Mouse (Mus musculus) CH12.LX (cell line): Measurements from ENCODE around the gene Plxnb2. TPM values are rescaled to one million over a fixed set of nuclear protein-coding genes. Genes with fewer than 3 reads are reported as not detected.

Source experiments
- DNase-seq: peaks from one replicate; pipeline ENCODE4 v3.0.0-alpha.2; 2013; ENCODE audit errors: extremely low read depth
- H3K27ac ChIP-seq: 2 replicates; pipeline ENCODE4 v1.5.1; 2012; ENCODE audit warnings: low read depth, mild to moderate bottlenecking, control low read depth, moderate library complexity; ENCODE audit not compliant: insufficient read depth
- H3K27me3 ChIP-seq: replicated peaks from 2 replicates; pipeline ENCODE3; 2012; ENCODE audit warnings: inconsistent platforms
- H3K36me3 ChIP-seq, 2 experiments: replicated peaks in 1 of 2; 2 replicates each; pipeline versions ENCODE3 to v1.6.1; 2012; ENCODE audit warnings: inconsistent platforms in 1 of 2, low read length in 1 of 2, mild to moderate bottlenecking in 1 of 2, mixed read lengths in 1 of 2, moderate library complexity in 1 of 2; ENCODE audit not compliant: control insufficient read depth in 1 of 2, insufficient read depth in 1 of 2
- H3K4me1 ChIP-seq, 2 experiments: 2 replicates each; pipeline ENCODE4 v1.6.1; 2012; ENCODE audit warnings: inconsistent platforms in 1 of 2, moderate library complexity in 1 of 2; ENCODE audit not compliant: insufficient read depth in 2 of 2, control insufficient read depth in 1 of 2
- H3K4me2 ChIP-seq: 2 replicates; pipeline ENCODE4 v1.6.1; 2012; ENCODE audit warnings: low read depth, mild to moderate bottlenecking, control low read depth; ENCODE audit not compliant: poor library complexity, insufficient read depth, severe bottlenecking
- H3K4me3 ChIP-seq, 3 experiments: fragments of 150-350 bp in 1 of 3; sonication (generic) in 1 of 3; replicated peaks in 1 of 3; 2 replicates each; pipeline versions ENCODE3 to v1.5.1; 2011 to 2012; ENCODE audit warnings: low read depth in 2 of 3, low read length in 2 of 3, mild to moderate bottlenecking in 2 of 3, moderate library complexity in 2 of 3, control low read depth in 1 of 3, improper control_type of control experiment in 1 of 3, inconsistent platforms in 1 of 3, mixed read lengths in 1 of 3; ENCODE audit not compliant: poor library complexity in 1 of 3
- H3K79me2 ChIP-seq: replicated peaks from 2 replicates; pipeline ENCODE4 v1.6.1; 2012; ENCODE audit warnings: mild to moderate bottlenecking, moderate library complexity; ENCODE audit not compliant: control insufficient read depth, poor library complexity, insufficient read depth, severe bottlenecking; ENCODE audit errors: extremely low read depth
- H3K9ac ChIP-seq: 2 replicates; pipeline ENCODE4 v1.6.1; 2012; ENCODE audit warnings: low read depth, mild to moderate bottlenecking, control low read depth, moderate library complexity; ENCODE audit not compliant: insufficient read depth
- H3K9me3 ChIP-seq: replicated peaks from 2 replicates; pipeline ENCODE3; 2012; ENCODE audit warnings: low read length, inconsistent platforms, mixed read lengths
- BHLHE40 ChIP-seq: IDR thresholded peaks from 2 replicates; pipeline ENCODE4 v1.6.1; 2011; ENCODE audit warnings: mild to moderate bottlenecking, low read depth, low read length, improper control_type of control experiment
- CHD2 ChIP-seq: IDR thresholded peaks from 2 replicates; pipeline ENCODE4 v1.6.1; 2011; ENCODE audit warnings: low read length, improper control_type of control experiment
- E2F4 ChIP-seq: IDR thresholded peaks from 2 replicates; pipeline ENCODE4 v1.6.1; 2011; ENCODE audit warnings: low read depth, low read length, improper control_type of control experiment; ENCODE audit not compliant: insufficient replicate concordance
- ELF1 ChIP-seq: IDR thresholded peaks from 2 replicates; pipeline ENCODE4 v1.6.1; 2014; ENCODE audit warnings: low read depth, mild to moderate bottlenecking, inconsistent platforms, low read length, improper control_type of control experiment
- EP300 ChIP-seq: IDR thresholded peaks from 2 replicates; pipeline ENCODE4 v1.6.1; 2011; ENCODE audit warnings: low read length, improper control_type of control experiment
- HCFC1 ChIP-seq: IDR thresholded peaks from 2 replicates; pipeline ENCODE4 v1.6.1; 2012; ENCODE audit warnings: low read depth, mild to moderate bottlenecking, inconsistent platforms, low read length, improper control_type of control experiment
- JUND ChIP-seq: conservative IDR thresholded peaks from 2 replicates; pipeline ENCODE4 v1.6.1; 2011; ENCODE audit warnings: low read depth, low read length, improper control_type of control experiment
- KAT2A ChIP-seq: IDR thresholded peaks from 2 replicates; pipeline ENCODE4 v1.6.1; 2012; ENCODE audit warnings: low read length, improper control_type of control experiment, inconsistent platforms; ENCODE audit not compliant: insufficient replicate concordance
- MAX ChIP-seq: IDR thresholded peaks from 2 replicates; pipeline ENCODE4 v1.6.1; 2011; ENCODE audit warnings: low read length, improper control_type of control experiment
- MEF2A ChIP-seq: IDR thresholded peaks from 2 replicates; pipeline ENCODE4 v1.6.1; 2014; ENCODE audit warnings: low read depth, mild to moderate bottlenecking, inconsistent platforms, low read length, improper control_type of control experiment, borderline replicate concordance
- MXI1 ChIP-seq: IDR thresholded peaks from 2 replicates; pipeline ENCODE4 v1.6.1; 2011; ENCODE audit warnings: mild to moderate bottlenecking, low read depth, low read length, improper control_type of control experiment
- MYC ChIP-seq: IDR thresholded peaks from 2 replicates; pipeline ENCODE4 v1.6.1; 2011; ENCODE audit warnings: low read depth, mild to moderate bottlenecking, improper control_type of control experiment, low read length
- NRF1 ChIP-seq: IDR thresholded peaks from 2 replicates; pipeline ENCODE4 v1.6.1; 2014; ENCODE audit warnings: low read depth, mild to moderate bottlenecking, inconsistent platforms, low read length, improper control_type of control experiment, moderate library complexity
- POLR2AphosphoS2 ChIP-seq: IDR thresholded peaks from 2 replicates; pipeline ENCODE4 v1.6.1; 2011; ENCODE audit warnings: low read depth, low read length, improper control_type of control experiment
- RAD21 ChIP-seq: IDR thresholded peaks from 2 replicates; pipeline ENCODE4 v1.6.1; 2011; ENCODE audit warnings: low read depth, mild to moderate bottlenecking, low read length, improper control_type of control experiment, moderate library complexity
- SIN3A ChIP-seq: IDR thresholded peaks from 2 replicates; pipeline ENCODE4 v1.6.1; 2012; ENCODE audit warnings: low read length, improper control_type of control experiment, inconsistent platforms
- UBTF ChIP-seq: IDR thresholded peaks from 2 replicates; pipeline ENCODE4 v1.6.1; 2012; ENCODE audit warnings: low read depth, mild to moderate bottlenecking, inconsistent platforms, low read length, improper control_type of control experiment, moderate library complexity
- ZKSCAN1 ChIP-seq: IDR thresholded peaks from 2 replicates; pipeline ENCODE4 v1.6.1; 2012; ENCODE audit warnings: low read depth, inconsistent platforms, low read length, improper control_type of control experiment, borderline replicate concordance
- dilution Hi-C: fragments of 300-500 bp; cut with MboI; formaldehyde crosslinking; loops from 2 replicates; pipeline ENCODE4 v1.14.3; 2020; ENCODE audit warnings: low sequenced_read_pairs; ENCODE audit not compliant: extremely low pct_unique_long_range_greater_than_20kb, extremely low pct_ligation_motif_present
- in situ Hi-C: fragments of 300-500 bp; cut with MboI; formaldehyde crosslinking; loops from 3 replicates; pipeline ENCODE4 v1.14.3; 2019; ENCODE audit warnings: low sequenced_read_pairs, low pct_ligation_motif_present, low pct_unique_long_range_greater_than_20kb, mixed read lengths
- polyA plus RNA-seq: library from polyadenylated mRNA; unstranded; fragments of >175 nt; gene quantifications from 2 replicates; pipeline ENCODE4 v1.2.1, GENCODE M21; 2012; ENCODE audit warnings: low read depth; ENCODE audit not compliant: insufficient read length
- total RNA-seq, 2 experiments: library from RNA; depleted of rRNA; stranded (reverse); fragments of 300-350 nt in 1 of 2; fragments of >200 nt in 1 of 2; gene quantifications; 2 replicates each; pipeline ENCODE4 v1.2.3; 2012 to 2014

Plxnb2 gene
- total and polyA plus RNA-seq, 3 experiments: 2.9 to 51.5 (median 4.5) TPM

- Histone ChIP-seq H3K4me2 (peak overlapping the region; percentile 92), H3K9me3 (peaks cover 8% of the 10 kb centered on the region), H3K4me1 (peaks cover 26 to 65% of the 10 kb centered on the region in 2 experiments), H3K36me3 (peaks cover 0 to 10% of the 10 kb centered on the region in 2 experiments), H3K79me2 (0 out of 2 replicates have a peak, but pooled peaks cover 3% of the 10 kb centered on the region), H3K27me3 (peaks cover 1% of the 10 kb centered on the region), H3K4me3 (no peak overlapping the region), H3K9ac (peak overlapping the region; percentile 11; the same call in 1 of the 2 replicates), H3K27ac (peak overlapping the region; percentile 36; the same call in 1 of the 2 replicates)
- dilution Hi-C loops (no loop called here), in situ Hi-C loops (no loop called here)
- peak; percentile 68 for DNase-seq
- no peak for TF ChIP-seq NRF1
- peak; percentile 39; the same call in 1 of the 2 replicates for TF ChIP-seq EP300
- no peak for TF ChIP-seq POLR2AphosphoS2
- peak; percentile 46; the same call in 1 of the 2 replicates for TF ChIP-seq BHLHE40
- 0 out of 2 replicates have a peak, but pooled peaks have one; percentile 50 for TF ChIP-seq MEF2A
- TF ChIP-seq ELF1: peak; percentile 50; the same call in 1 of the 2 replicates
- peak; percentile 63 for TF ChIP-seq SIN3A
- TF ChIP-seq ZKSCAN1: no peak
- peak; percentile 79 for TF ChIP-seq CHD2
- no peak; the same call in 1 of the 2 replicates for TF ChIP-seq RAD21
- TF ChIP-seq MXI1: 0 out of 2 replicates have a peak, but pooled peaks have one; percentile 30
- TF ChIP-seq MYC: peak; percentile 48; the same call in 1 of the 2 replicates
- 0 out of 2 replicates have a peak, but pooled peaks have one; percentile 29 for TF ChIP-seq KAT2A
- 0 out of 2 replicates have a peak, but pooled peaks have one; percentile 26 for TF ChIP-seq HCFC1
- peak; percentile 59 for TF ChIP-seq MAX
- 0 out of 2 replicates have a peak, but pooled peaks have one; percentile 15 for TF ChIP-seq UBTF
Observed at GRCm38 (mm10) chr15:89177121-89177520, 3.5 kb downstream of the Plxnb2 start.

- peaks cover 1% of the 10 kb centered on the region for H3K27me3 ChIP-seq
- TF ChIP-seq MAX (no peak), UBTF (no peak), KAT2A (no peak), JUND (no peak), E2F4 (no peak), MXI1 (no peak)
- no peak for DNase-seq
Observed at GRCm38 (mm10) chr15:89175411-89176155, 5.0 kb downstream of the Plxnb2 start.

More at GRCm38 (mm10) chr15:89175411-89176155, 5.0 kb downstream of the Plxnb2 start:
- no peak overlapping the region for H3K27ac ChIP-seq
- no peak overlapping the region for H3K9ac ChIP-seq
- H3K9me3 ChIP-seq: peaks cover 4% of the 10 kb centered on the region
- no peak overlapping the region for H3K4me2 ChIP-seq
- in situ Hi-C loops (no loop called here), dilution Hi-C loops (no loop called here)
- H3K36me3 ChIP-seq: peaks cover 0 to 5% of the 10 kb centered on the region in 2 experiments
- H3K4me1 ChIP-seq: peaks cover 29 to 72% of the 10 kb centered on the region in 2 experiments
- 0 out of 2 replicates have a peak, but pooled peaks cover 3% of the 10 kb centered on the region for H3K79me2 ChIP-seq
- no peak overlapping the region for H3K4me3 ChIP-seq
